Mouse (Mus musculus): ENCODE measurements around the gene Itsn1. TPM values are rescaled to one million over a fixed set of nuclear protein-coding genes. Genes with fewer than 3 reads are reported as not detected.

Itsn1 gene
- polyA plus RNA-seq, 1 experiment from 2014 or later, result 27.6 TPM

GRCm38 (mm10) chr16:91885389-91886122, 156.5 kb downstream of the Itsn1 start:
- Histone ChIP-seq H3K9ac (no peak overlapping the region), H3K4me2 (peak overlapping the region; percentile 59), H3K4me3 (replicated peaks) (peak overlapping the region; percentile 32), H3K27me3 (no peaks in the 10 kb centered on the region), H3K9me3 (replicated peaks) (no peaks in the 10 kb centered on the region), H3K4me1 (peaks cover 37% of the 10 kb centered on the region), H3K36me3 (no peaks in the 10 kb centered on the region), H3K27ac (peak overlapping the region; percentile 56; the same call in 1 of the 2 replicates)
- peak; percentile 55 for ATAC-seq (replicated peaks; ENCODE audit: low FRiP score)
- WGBS, result 7% methylated on average over 19 of the region's 19 CpGs

GRCm38 (mm10) chr16:91888368-91888767, 159.3 kb downstream of the Itsn1 start:
- Histone ChIP-seq H3K4me1 (peaks cover 21% of the 10 kb centered on the region), H3K9me3 (replicated peaks) (no peaks in the 10 kb centered on the region), H3K4me2 (no peak overlapping the region), H3K27ac (no peak overlapping the region), H3K4me3 (replicated peaks) (no peak overlapping the region), H3K36me3 (no peaks in the 10 kb centered on the region), H3K9ac (no peak overlapping the region), H3K27me3 (no peaks in the 10 kb centered on the region)
- no peak for ATAC-seq (replicated peaks; ENCODE audit: low FRiP score)
- WGBS, result 82% methylated on average over 3 of the region's 3 CpGs

GRCm38 (mm10) chr16:91889831-91890230, 160.8 kb downstream of the Itsn1 start:
- Histone ChIP-seq H3K36me3 (no peaks in the 10 kb centered on the region), H3K27ac (no peak overlapping the region), H3K9me3 (replicated peaks) (no peaks in the 10 kb centered on the region), H3K9ac (no peak overlapping the region), H3K4me3 (replicated peaks) (no peak overlapping the region), H3K4me1 (peaks cover 17% of the 10 kb centered on the region), H3K4me2 (no peak overlapping the region), H3K27me3 (no peaks in the 10 kb centered on the region)
- no peak for ATAC-seq (replicated peaks; ENCODE audit: low FRiP score)
- WGBS, result 57% methylated on average over 12 of the region's 12 CpGs

GRCm38 (mm10) chr16:91891218-91891617, 162.1 kb downstream of the Itsn1 start:
- H3K9me3 ChIP-seq (replicated peaks), result no peaks in the 10 kb centered on the region
- ATAC-seq (replicated peaks; ENCODE audit: low FRiP score), result no peak
- no peak overlapping the region for H3K4me3 ChIP-seq (replicated peaks)
- H3K4me1 ChIP-seq, result peaks cover 8% of the 10 kb centered on the region
- H3K36me3 ChIP-seq, result no peaks in the 10 kb centered on the region
- H3K9ac ChIP-seq, result no peak overlapping the region
- WGBS, result 79% methylated on average over 11 of the region's 11 CpGs
- no peaks in the 10 kb centered on the region for H3K27me3 ChIP-seq
- H3K4me2 ChIP-seq, result no peak overlapping the region
- no peak overlapping the region for H3K27ac ChIP-seq

GRCm38 (mm10) chr16:91896426-91896830, 167.3 kb downstream of the Itsn1 start:
- Histone ChIP-seq H3K4me2 (no peak overlapping the region), H3K9ac (no peak overlapping the region), H3K4me3 (replicated peaks) (no peak overlapping the region), H3K27me3 (no peaks in the 10 kb centered on the region), H3K36me3 (no peaks in the 10 kb centered on the region), H3K27ac (no peak overlapping the region), H3K4me1 (no peaks in the 10 kb centered on the region), H3K9me3 (replicated peaks) (no peaks in the 10 kb centered on the region)
- WGBS, result 78% methylated on average over 6 of the region's 6 CpGs
- ATAC-seq (replicated peaks; ENCODE audit: low FRiP score), result no peak

GRCm38 (mm10) chr16:91898850-91899848, 170.1 kb downstream of the Itsn1 start:
- Histone ChIP-seq H3K4me3 (replicated peaks) (no peak overlapping the region), H3K4me2 (no peak overlapping the region), H3K9me3 (replicated peaks) (no peaks in the 10 kb centered on the region), H3K9ac (no peak overlapping the region), H3K36me3 (no peaks in the 10 kb centered on the region), H3K27me3 (no peaks in the 10 kb centered on the region), H3K27ac (no peak overlapping the region), H3K4me1 (no peaks in the 10 kb centered on the region)
- ATAC-seq (replicated peaks; ENCODE audit: low FRiP score), result no peak
- 58% methylated on average over 22 of the region's 22 CpGs for WGBS

- H3K27me3 ChIP-seq, result no peaks in the 10 kb centered on the region
- no peaks in the 10 kb centered on the region for H3K4me1 ChIP-seq
- WGBS, result 73% methylated on average over 11 of the region's 11 CpGs
- no peak overlapping the region for H3K4me2 ChIP-seq
- H3K9ac ChIP-seq, result no peak overlapping the region
- ATAC-seq (replicated peaks; ENCODE audit: low FRiP score), result no peak
- no peaks in the 10 kb centered on the region for H3K36me3 ChIP-seq
- H3K4me3 ChIP-seq (replicated peaks), result no peak overlapping the region
- H3K9me3 ChIP-seq (replicated peaks), result no peaks in the 10 kb centered on the region
- H3K27ac ChIP-seq, result no peak overlapping the region
Observed at GRCm38 (mm10) chr16:91900274-91900673, 171.2 kb downstream of the Itsn1 start.

- Histone ChIP-seq H3K27me3 (no peaks in the 10 kb centered on the region), H3K9ac (no peak overlapping the region), H3K27ac (no peak overlapping the region), H3K9me3 (replicated peaks) (no peaks in the 10 kb centered on the region), H3K4me2 (no peak overlapping the region), H3K4me3 (replicated peaks) (no peak overlapping the region), H3K4me1 (no peaks in the 10 kb centered on the region), H3K36me3 (no peaks in the 10 kb centered on the region)
- WGBS, result 93% methylated on average over 13 of the region's 13 CpGs
- ATAC-seq (replicated peaks; ENCODE audit: low FRiP score), result no peak
Observed at GRCm38 (mm10) chr16:91903801-91904506, 174.9 kb downstream of the Itsn1 start.

GRCm38 (mm10) chr16:91905127-91905860, 176.2 kb downstream of the Itsn1 start:
- H3K9me3 ChIP-seq (replicated peaks), result no peaks in the 10 kb centered on the region
- ATAC-seq (replicated peaks; ENCODE audit: low FRiP score), result 0 out of 2 replicates have a peak, but pooled peaks have one; percentile 25
- no peak overlapping the region for H3K4me2 ChIP-seq
- no peak overlapping the region for H3K9ac ChIP-seq
- H3K27me3 ChIP-seq, result no peaks in the 10 kb centered on the region
- H3K27ac ChIP-seq, result no peak overlapping the region
- whole genome bisulfite sequencing, result 83% methylated on average over 11 of the region's 11 CpGs
- H3K36me3 ChIP-seq, result no peaks in the 10 kb centered on the region
- no peak overlapping the region for H3K4me3 ChIP-seq (replicated peaks)
- no peaks in the 10 kb centered on the region for H3K4me1 ChIP-seq

GRCm38 (mm10) chr16:91905987-91906386, 176.9 kb downstream of the Itsn1 start:
- Histone ChIP-seq H3K9me3 (replicated peaks) (no peaks in the 10 kb centered on the region), H3K27ac (no peak overlapping the region), H3K9ac (no peak overlapping the region), H3K27me3 (no peaks in the 10 kb centered on the region), H3K4me3 (replicated peaks) (no peak overlapping the region), H3K36me3 (no peaks in the 10 kb centered on the region), H3K4me1 (no peaks in the 10 kb centered on the region), H3K4me2 (no peak overlapping the region)
- 83% methylated on average over 10 of the region's 10 CpGs for WGBS
- no peak for ATAC-seq (replicated peaks; ENCODE audit: low FRiP score)

GRCm38 (mm10) chr16:91906672-91907071, 177.6 kb downstream of the Itsn1 start:
- H3K4me1 ChIP-seq, result no peaks in the 10 kb centered on the region
- no peaks in the 10 kb centered on the region for H3K36me3 ChIP-seq
- H3K9me3 ChIP-seq (replicated peaks), result no peaks in the 10 kb centered on the region
- no peak for ATAC-seq (replicated peaks; ENCODE audit: low FRiP score)
- no peaks in the 10 kb centered on the region for H3K27me3 ChIP-seq
- H3K9ac ChIP-seq, result no peak overlapping the region
- H3K4me3 ChIP-seq (replicated peaks), result no peak overlapping the region
- no peak overlapping the region for H3K4me2 ChIP-seq
- no peak overlapping the region for H3K27ac ChIP-seq
- 87% methylated on average over 5 of the region's 5 CpGs for WGBS
